Mouse (Mus musculus): ENCODE data around the gene Ldhb.
"Not testable (repeated sequence)": the region's sequence is repeated elsewhere in the genome, so short reads cannot be mapped to it uniquely, and the experiment has no call there.

Ldhb gene

GRCm38 (mm10) chr6:142507785-142508162 is at the start of gene Ldhb:
Gene Ldhb (minus strand): TSS chr6:142507957.
- DNase-seq = peak; percentile 91

DNA sequence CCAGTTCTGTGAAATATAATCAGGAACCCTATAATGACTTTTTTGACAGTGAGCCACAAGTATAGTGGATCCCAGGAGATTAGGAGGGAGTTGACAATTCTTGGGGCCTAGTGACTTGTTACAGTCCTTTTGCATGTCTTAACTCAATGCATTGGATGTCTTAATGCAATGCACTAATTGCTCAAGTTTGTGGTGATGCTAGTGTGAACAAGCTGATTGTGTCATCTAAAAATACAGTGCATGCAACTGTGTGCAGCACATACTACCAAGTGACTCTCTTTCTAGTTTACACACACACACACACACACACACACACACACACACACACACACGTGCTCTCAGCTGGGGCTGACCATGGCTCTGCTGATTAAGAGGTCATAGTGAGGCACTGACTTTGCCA is 48.2 kb upstream of the Ldhb start:
- DNase-seq = no peak

GRCm38 (mm10) chr6:142551482-142551881 is 43.7 kb upstream of the Ldhb start:
- DNase-seq = no peak

GRCm38 (mm10) chr6:142550871-142551270 is 43.1 kb upstream of the Ldhb start:
- no peak for DNase-seq

DNA sequence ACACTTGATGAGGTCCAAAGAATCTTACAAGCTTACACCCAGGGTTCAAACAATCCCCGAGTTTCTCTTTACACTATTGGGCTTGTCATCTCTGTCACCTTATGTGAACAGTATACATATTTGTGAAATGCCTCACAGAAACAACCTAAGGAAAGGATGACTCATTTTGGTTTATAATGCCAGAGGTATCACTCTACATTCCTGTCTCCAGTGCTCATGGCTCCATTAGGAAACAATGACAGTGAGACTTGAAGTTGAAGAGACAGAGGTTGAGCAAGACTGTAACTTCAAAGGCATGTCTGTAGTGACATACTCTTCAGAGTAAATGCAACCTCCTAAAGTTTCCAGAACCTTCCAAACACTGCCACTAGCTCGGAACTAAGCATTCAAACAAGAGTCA is 40.6 kb upstream of the Ldhb start:
- no peak for DNase-seq

GRCm38 (mm10) chr6:142545132-142545531 is 37.4 kb upstream of the Ldhb start:
- no peak for DNase-seq

GRCm38 (mm10) chr6:142543648-142544047 is 35.9 kb upstream of the Ldhb start:
- DNase-seq = no peak

GRCm38 (mm10) chr6:142542800-142543175 is 35.0 kb upstream of the Ldhb start:
- no peak for DNase-seq

GRCm38 (mm10) chr6:142542082-142542799 is 34.5 kb upstream of the Ldhb start:
- no peak for DNase-seq

DNA sequence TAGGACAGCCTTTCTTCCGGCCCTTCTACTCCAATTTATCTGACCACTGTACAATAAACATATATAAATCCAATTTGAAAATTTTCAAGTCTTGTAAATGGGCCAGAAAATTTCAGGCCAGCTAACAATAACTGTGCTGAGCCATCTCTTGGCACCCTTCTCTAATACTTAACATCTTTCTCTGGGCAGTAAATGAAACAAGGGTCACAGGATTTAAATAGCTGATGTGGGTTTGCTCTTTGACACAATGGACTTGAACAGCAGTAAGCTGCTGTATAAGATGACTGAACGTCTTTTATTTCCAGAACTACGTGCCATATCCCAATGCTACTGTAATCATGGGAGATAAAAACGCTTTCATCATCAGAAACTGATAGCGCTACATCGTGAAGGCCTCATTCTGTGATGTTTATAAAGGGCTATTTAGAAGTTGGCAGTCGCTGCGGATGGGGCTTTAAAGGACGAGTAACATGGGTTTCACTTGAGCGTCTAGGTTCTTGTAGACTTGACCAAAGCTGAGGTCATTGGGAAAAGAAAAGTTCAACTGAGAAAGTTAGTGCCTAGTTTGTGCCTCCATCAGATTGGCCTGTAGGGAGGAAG is 32.9 kb upstream of the Ldhb start:
- no peak for DNase-seq

DNA sequence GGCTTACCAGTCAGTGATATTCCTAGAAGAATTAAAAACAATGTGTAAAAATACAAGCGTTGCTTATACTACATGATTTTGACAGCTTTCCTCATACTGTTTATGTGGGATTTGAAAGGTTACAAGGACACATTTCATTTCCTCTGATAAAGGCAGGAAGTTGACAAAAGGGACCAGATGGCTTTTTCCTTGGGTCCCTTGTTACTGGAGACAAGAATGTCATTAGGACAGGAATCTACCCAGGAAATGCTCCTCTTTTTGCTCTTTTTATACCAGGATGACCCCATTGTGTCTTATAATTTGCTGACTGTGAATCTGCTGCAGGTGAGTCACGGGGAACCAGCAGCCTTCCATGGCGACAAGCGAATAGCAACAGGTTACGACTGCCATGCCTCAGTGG is 32.4 kb upstream of the Ldhb start:
- no peak for DNase-seq

DNA sequence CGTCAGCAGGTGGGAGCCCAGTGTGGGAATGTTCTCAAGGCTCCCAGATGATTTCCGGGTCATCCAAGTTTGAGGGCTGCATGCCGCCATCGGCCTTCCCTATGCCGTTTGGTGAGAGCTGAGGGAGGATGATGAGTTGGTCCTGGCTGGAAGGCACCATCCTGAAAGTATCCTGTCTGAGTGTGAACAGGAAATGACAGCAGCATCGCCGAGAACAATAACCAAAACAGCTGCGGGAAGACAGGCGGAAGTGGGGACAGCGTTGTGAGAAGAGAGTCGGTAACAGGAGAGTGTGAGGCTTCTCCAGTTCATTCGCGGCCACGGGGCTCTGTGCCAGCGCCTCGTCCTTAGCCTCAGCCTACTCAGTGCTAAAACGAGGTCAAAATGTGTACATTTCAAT is 30.7 kb upstream of the Ldhb start:
- peak; percentile 81 for DNase-seq

DNA sequence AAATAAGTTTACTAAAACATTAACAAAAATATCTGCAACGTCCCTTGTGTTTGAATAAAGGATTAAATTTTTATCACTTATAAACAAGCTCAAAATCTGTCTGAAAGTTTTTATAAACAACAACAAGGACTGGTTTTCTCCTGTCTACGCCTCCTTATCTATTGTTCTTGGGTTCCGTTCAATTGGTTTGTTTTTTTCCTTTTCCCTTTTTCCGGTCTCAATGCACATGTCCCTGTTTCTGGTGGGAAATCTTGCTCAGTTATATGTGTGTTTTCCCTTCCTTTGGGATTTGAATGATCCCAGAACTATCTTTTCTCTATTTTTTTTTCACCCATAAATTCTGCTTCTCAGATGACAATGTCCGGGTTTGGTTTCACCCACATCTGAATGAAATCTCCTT is 25.7 kb upstream of the Ldhb start:
- DNase-seq = no peak

GRCm38 (mm10) chr6:142532686-142533085 is 24.9 kb upstream of the Ldhb start:
- DNase-seq = no peak

DNA sequence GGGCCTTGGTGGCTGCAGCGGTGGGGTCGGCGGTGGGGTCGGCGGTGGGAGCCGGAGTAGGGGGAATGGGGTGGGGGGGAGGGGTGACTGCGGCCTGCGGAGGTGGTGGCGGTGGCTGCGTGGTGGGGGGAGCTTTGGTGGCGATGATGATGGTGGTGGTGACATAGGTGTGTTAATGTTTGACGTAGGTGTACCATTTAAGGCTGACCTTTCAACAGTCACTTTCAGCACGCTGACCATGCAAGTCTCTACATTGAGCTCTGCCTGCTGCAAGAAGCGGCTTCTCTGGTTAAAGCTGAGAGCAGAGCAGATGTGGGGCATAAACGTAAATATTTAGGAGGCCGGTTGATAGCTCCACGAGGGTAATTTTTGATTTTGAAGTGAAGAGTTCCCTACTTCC is 24.4 kb upstream of the Ldhb start:
- no peak for DNase-seq

DNA sequence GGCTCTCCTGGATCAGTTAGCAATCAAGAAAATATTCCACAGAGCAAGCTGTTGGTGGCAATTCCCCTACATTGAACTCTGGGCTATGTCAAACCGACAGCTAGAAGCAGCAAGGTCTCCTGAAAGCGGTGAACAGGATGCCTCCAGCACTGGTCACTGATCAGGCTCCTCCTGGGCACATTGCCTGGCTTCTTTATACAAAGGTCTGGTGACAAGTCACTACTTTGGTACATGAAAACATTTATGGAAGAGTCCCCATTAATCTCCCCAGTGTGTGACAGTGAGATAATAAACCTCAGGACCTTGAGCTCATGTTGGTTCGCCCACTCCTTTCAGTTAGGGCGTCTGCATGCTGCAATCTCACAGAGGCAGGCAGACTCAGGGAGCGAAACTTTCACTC is 22.6 kb upstream of the Ldhb start:
- DNase-seq = no peak

GRCm38 (mm10) chr6:142529680-142530079 is 21.9 kb upstream of the Ldhb start:
- no peak for DNase-seq

DNA sequence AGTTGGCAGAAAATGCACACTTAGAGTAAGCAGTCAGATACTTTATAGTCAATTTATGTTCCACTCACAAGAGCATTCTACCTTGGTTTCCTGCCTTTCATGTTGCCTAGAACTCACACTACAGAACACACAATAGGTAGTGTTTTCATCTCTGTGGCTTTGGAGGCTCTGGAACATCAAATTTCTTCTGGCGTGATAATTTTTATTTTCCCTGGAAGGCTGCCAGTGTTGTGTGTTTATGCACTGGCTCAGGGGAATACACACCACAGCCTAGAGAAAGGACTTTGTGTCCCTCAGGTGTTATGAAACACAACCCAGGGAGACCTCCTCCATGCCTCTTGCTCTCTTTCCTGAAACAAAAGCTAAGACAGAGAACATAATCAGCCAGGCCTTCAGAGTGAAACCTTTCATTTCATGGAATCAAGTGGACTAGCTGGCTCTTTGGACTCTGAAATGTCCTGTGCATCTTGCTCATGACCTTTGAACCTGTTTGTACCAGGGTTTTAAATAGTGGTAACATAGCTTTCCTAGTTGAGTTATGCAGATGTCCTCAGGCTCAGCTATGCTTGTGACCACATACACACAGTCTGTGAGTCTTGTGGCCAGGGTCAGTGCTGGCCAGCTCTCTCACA is 20.3 kb upstream of the Ldhb start:
- DNase-seq = no peak

- DNase-seq = peak; percentile 80
Measured at GRCm38 (mm10) chr6:142524635-142525308, 17.0 kb upstream of the Ldhb start.

DNA sequence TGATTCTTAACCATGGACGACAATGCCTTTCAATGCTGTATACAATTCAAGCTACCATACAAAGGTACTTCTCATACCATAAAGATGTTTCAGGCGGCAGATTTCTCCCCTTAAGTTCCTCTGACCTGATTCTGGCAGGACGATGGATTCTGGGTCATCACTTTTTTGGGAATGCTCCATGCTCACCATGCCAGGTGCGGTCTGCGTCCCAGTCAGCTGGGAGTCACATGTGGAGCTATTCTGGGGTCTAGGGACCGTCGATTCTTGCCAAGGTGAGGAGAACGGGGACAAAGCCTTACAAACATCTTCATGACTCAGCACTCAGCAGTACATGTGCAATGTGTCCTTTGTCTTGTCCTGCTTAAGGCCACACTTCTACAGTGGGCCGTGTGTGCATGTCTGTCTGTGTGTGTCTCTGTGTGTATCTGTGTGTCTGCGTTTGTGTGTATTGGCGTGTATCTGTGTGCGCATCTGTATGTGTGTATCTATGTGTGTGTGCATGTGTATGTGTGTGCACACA is 13.9 kb upstream of the Ldhb start:
- no peak for DNase-seq

GRCm38 (mm10) chr6:142519110-142519509 is 11.4 kb upstream of the Ldhb start:
- DNase-seq = peak; percentile 48

DNA sequence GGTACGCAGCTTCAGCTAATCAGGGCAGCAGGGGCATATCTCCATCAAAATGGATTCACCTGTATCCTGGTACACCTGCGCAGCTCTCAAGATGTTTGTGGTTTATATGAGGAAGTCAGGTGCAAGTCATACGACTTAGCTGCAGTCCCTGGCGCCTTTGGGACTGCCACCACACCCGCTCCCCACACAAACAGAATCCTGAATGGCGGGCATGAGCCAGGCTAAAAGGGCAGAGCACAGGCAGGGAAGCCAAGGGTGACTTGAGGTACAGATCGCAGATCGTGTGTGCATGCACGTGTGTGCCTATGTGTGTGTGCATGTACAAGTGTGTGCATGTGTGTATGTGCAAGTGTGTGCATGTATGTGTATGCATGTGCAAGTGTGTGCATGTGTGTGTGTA is 7.6 kb upstream of the Ldhb start:
- not testable (repeated sequence) for DNase-seq

DNA sequence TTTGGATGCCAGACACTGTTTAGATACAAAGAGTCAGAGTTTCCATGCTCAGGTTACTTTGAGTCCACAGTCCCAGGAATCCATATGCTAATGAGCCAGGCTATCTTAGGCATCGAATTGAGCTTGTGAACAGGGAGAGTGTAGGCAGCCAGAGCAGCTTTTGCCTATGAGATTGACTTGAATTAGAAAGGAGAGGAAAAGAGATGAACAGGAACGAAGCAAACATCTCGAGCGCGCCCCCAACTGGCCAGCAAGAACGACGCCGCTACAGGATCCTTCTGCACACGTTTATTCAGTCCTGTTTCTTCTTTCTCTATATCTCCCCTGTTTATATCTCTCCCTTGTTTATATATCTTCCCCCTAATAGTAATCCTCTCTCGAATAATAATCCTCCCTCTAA is 7.2 kb upstream of the Ldhb start:
- peak; percentile 77 for DNase-seq

- no peak for DNase-seq
Measured at GRCm38 (mm10) chr6:142512902-142513301, 5.1 kb upstream of the Ldhb start.
